21 mouse cellular contexts compared by ENCODE assay signal in genomic region chr1:34021574-34021973, GRCm38 (mm10).
DNase-seq lines count a peak whose midpoint lies in the region; ATAC-seq lines count a peak whose summit lies in the region.
"Had no signal": no experiment of that assay in that cellular context is flagged by ENCODE, and none has a peak within 500 bp of the region (broad histone marks: within the 10 kb centered on the region; RNA-seq: fewer than 3 reads in every experiment).

No protein-coding gene starts in this region.

- no peaks in the 10 kb centered on the region for H3K27me3 ChIP-seq in lung, embryonic 15.5 days
- no peaks in the 10 kb centered on the region for H3K27me3 ChIP-seq in heart, embryonic 14.5 days (ENCODE audit: control insufficient read depth, insufficient read depth, low read length)
- H3K27me3 ChIP-seq in kidney, embryonic 14.5 days (ENCODE audit: control insufficient read depth, insufficient read depth, low read length) = no peaks in the 10 kb centered on the region
- H3K27me3 ChIP-seq: hindbrain, embryonic 15.5 days; limb, embryonic 12.5 days; liver, embryonic 15.5 days; midbrain, embryonic 13.5 days had no signal

- H3K4me2 ChIP-seq in lung, embryonic 15.5 days = no peak overlapping the region
- peak overlapping the region; percentile 45 for H3K4me2 ChIP-seq in heart, embryonic 14.5 days (ENCODE audit: low read length)
- no peak overlapping the region for H3K4me2 ChIP-seq in kidney, embryonic 14.5 days (replicated peaks; ENCODE audit: low read depth, low read length)
- H3K4me2 ChIP-seq: hindbrain, embryonic 15.5 days; limb, embryonic 12.5 days; liver, embryonic 15.5 days; midbrain, embryonic 13.5 days had no signal

- H3K9me3 ChIP-seq in lung, embryonic 15.5 days = no peaks in the 10 kb centered on the region
- H3K9me3 ChIP-seq in heart, embryonic 14.5 days (ENCODE audit: control insufficient read depth, low read length) = no peaks in the 10 kb centered on the region
- H3K9me3 ChIP-seq in kidney, embryonic 14.5 days (ENCODE audit: control insufficient read depth, low read length) = no peaks in the 10 kb centered on the region
- H3K9me3 ChIP-seq: hindbrain, embryonic 15.5 days; limb, embryonic 12.5 days; liver, embryonic 15.5 days; midbrain, embryonic 13.5 days had no signal

- no peaks in the 10 kb centered on the region for H3K36me3 ChIP-seq in lung, embryonic 15.5 days
- 0 out of 2 replicates have a peak, but pooled peaks cover 3% of the 10 kb centered on the region for H3K36me3 ChIP-seq in heart, embryonic 14.5 days (ENCODE audit: control insufficient read depth, insufficient read depth, low read length)
- H3K36me3 ChIP-seq in kidney, embryonic 14.5 days (ENCODE audit: control insufficient read depth, insufficient read depth, low read length) = no peaks in the 10 kb centered on the region
- H3K36me3 ChIP-seq: hindbrain, embryonic 15.5 days; limb, embryonic 12.5 days; liver, embryonic 15.5 days; midbrain, embryonic 13.5 days had no signal

- DNase-seq in gastrocnemius, adult 18-20 months (ENCODE audit: low spot score) = peak; percentile 58
- no peak for DNase-seq in gastrocnemius, adult 8-10 months (ENCODE audit: low spot score in 2 of 2)
- DNase-seq in lung, postnatal 10 days = no peak
- DNase-seq in thymus, postnatal 4 days = no peak
- DNase-seq in urinary bladder, postnatal 4 days (ENCODE audit: low spot score in 2 of 2) = no peak
- DNase-seq: B cell, adult 2 months; cerebellum, adult 9-11 months; embryo, embryonic 11 days; forebrain, postnatal 0 days; kidney, adult 18-20 months; right cerebral cortex, adult 18-20 months had no signal

- H3K27ac ChIP-seq in lung, embryonic 15.5 days = no peak overlapping the region
- H3K27ac ChIP-seq in heart, embryonic 14.5 days (replicated peaks in 1 of 2; ENCODE audit: control insufficient read depth in 1 of 2, insufficient read depth in 1 of 2, low read depth in 2 of 2, low read length in 2 of 2) = peak overlapping the region; percentile 89 to 94
- no peak overlapping the region for H3K27ac ChIP-seq in kidney, embryonic 14.5 days (ENCODE audit: low read depth, low read length)
- H3K27ac ChIP-seq: hindbrain, embryonic 15.5 days; left cerebral cortex, adult 2 months; limb, embryonic 12.5 days; liver, embryonic 15.5 days; macrophage; midbrain, embryonic 13.5 days; stomach, postnatal 0 days had no signal

- H3K4me1 ChIP-seq in lung, embryonic 15.5 days = no peaks in the 10 kb centered on the region
- peaks cover 22 to 42% of the 10 kb centered on the region in 2 experiments for H3K4me1 ChIP-seq in heart, embryonic 14.5 days (ENCODE audit: control insufficient read depth in 2 of 2, insufficient read depth in 2 of 2, low read length in 2 of 2)
- H3K4me1 ChIP-seq in kidney, embryonic 14.5 days (ENCODE audit: control insufficient read depth, insufficient read depth, low read length) = peaks cover 4% of the 10 kb centered on the region; the same call in 1 of the 2 replicates
- H3K4me1 ChIP-seq: liver, embryonic 15.5 days had no signal

- H3K4me3 ChIP-seq in lung, embryonic 15.5 days = no peak overlapping the region
- H3K4me3 ChIP-seq in heart, embryonic 14.5 days (ENCODE audit: control insufficient read depth in 1 of 2, insufficient read depth in 1 of 2, low read depth in 1 of 2, low read length in 2 of 2) = no peak overlapping the region; a peak in 1 of 4 replicates
- no peak overlapping the region for H3K4me3 ChIP-seq in kidney, embryonic 14.5 days (ENCODE audit: low read length)
- H3K4me3 ChIP-seq: hindbrain, embryonic 15.5 days; left cerebral cortex, adult 2 months; limb, embryonic 12.5 days; liver, embryonic 15.5 days; midbrain, embryonic 13.5 days had no signal

- no peak overlapping the region for H3K9ac ChIP-seq in lung, embryonic 15.5 days
- H3K9ac ChIP-seq in heart, embryonic 14.5 days (ENCODE audit: low read length) = peak overlapping the region; percentile 54
- H3K9ac ChIP-seq in kidney, embryonic 14.5 days (ENCODE audit: low read depth, low read length) = no peak overlapping the region
- H3K9ac ChIP-seq: forebrain, postnatal 0 days; hindbrain, embryonic 15.5 days; limb, embryonic 12.5 days; liver, embryonic 15.5 days; midbrain, embryonic 13.5 days had no signal

- WGBS in lung, embryonic 15.5 days = 39% methylated on average over 2 of the region's 2 CpGs
- 13% methylated on average over 2 of the region's 2 CpGs for WGBS in heart, embryonic 14.5 days
- 90% methylated on average over 2 of the region's 2 CpGs for WGBS in kidney, embryonic 14.5 days

- 0 out of 2 replicates have a peak, but pooled peaks have one; percentile 23 for ATAC-seq in lung, embryonic 15.5 days (ENCODE audit: borderline replicate concordance, extremely low read depth, low FRiP score, low TSS enrichment)
- peak; percentile 61 for ATAC-seq in heart, embryonic 14.5 days (ENCODE audit: insufficient number of reproducible peaks, insufficient read depth, low FRiP score, low read depth)
- ATAC-seq in kidney, embryonic 14.5 days (ENCODE audit: low FRiP score, low TSS enrichment) = no peak
- ATAC-seq: forebrain, postnatal 0 days had no signal

Comparison
In these comparisons a context has a peak if more than half of its experiments do, and no peak if none do; other contexts are left out.
1. H3K27ac ChIP-seq: peak in heart, embryonic 14.5 days (2 of 2); none in lung, embryonic 15.5 days (single experiment) and kidney, embryonic 14.5 days (single experiment).